Mouse (Mus musculus) kidney, embryonic 15.5 days (tissue): ENCODE measurements around the gene Asb8. TPM values are rescaled to one million over a fixed set of nuclear protein-coding genes. Genes with fewer than 3 reads are reported as not detected.

ENCODE experiments used
- ATAC-seq: fragments of 200-750 bp; cut with Nextera tagmentation; replicated peaks from 2 replicates; pipeline ENCODE4 v1.8.0; 2017; ENCODE audit warnings: moderate TSS enrichment; ENCODE audit not compliant: low FRiP score
- H3K27ac ChIP-seq: fragments of 300-500 bp; sonication (generic); 2 replicates; pipeline ENCODE4 v1.5.1; 2015; ENCODE audit warnings: mild to moderate bottlenecking, inconsistent platforms
- H3K27me3 ChIP-seq: fragments of 300-500 bp; sonication (generic); 2 replicates; pipeline ENCODE4 v1.6.1; 2015; ENCODE audit warnings: inconsistent platforms
- H3K36me3 ChIP-seq: fragments of 300-500 bp; sonication (generic); 2 replicates; pipeline ENCODE4 v1.6.1; 2015; ENCODE audit warnings: inconsistent platforms
- H3K4me1 ChIP-seq: fragments of 300-500 bp; sonication (generic); 2 replicates; pipeline ENCODE4 v1.6.1; 2015; ENCODE audit warnings: inconsistent platforms
- H3K4me2 ChIP-seq: fragments of 300-500 bp; sonication (generic); 2 replicates; pipeline ENCODE4 v1.6.1; 2015; ENCODE audit warnings: moderate library complexity, mild to moderate bottlenecking, inconsistent platforms
- H3K4me3 ChIP-seq: fragments of 300-500 bp; sonication (generic); replicated peaks from 2 replicates; pipeline ENCODE4 v1.5.1; 2015; ENCODE audit warnings: mild to moderate bottlenecking, inconsistent platforms
- H3K9ac ChIP-seq: fragments of 300-500 bp; sonication (generic); 2 replicates; pipeline ENCODE4 v1.6.1; 2015; ENCODE audit warnings: mild to moderate bottlenecking, inconsistent platforms
- H3K9me3 ChIP-seq: fragments of 300-500 bp; sonication (generic); replicated peaks from 2 replicates; pipeline ENCODE4 v1.6.1; 2016; ENCODE audit warnings: inconsistent platforms
- WGBS: fragments of 180-500 bp; shearing (Covaris S2); methylation state at CpG from one replicate; pipeline ENCODE4 v1.1.7; 2015; ENCODE audit warnings: mixed read lengths; 5-methylcytosine and 5-hydroxymethylcytosine counted together
- polyA plus RNA-seq: library from polyadenylated mRNA; unstranded; fragments of >200 nt; fragmentation: Nextera tagmentation; extraction: Ambion mirVana; gene quantifications from 2 replicates; pipeline ENCODE4 v1.2.1, GENCODE M21; 2015

The Asb8 gene
- polyA plus RNA-seq, 1 experiment from 2014 or later = 47.4 TPM

DNA sequence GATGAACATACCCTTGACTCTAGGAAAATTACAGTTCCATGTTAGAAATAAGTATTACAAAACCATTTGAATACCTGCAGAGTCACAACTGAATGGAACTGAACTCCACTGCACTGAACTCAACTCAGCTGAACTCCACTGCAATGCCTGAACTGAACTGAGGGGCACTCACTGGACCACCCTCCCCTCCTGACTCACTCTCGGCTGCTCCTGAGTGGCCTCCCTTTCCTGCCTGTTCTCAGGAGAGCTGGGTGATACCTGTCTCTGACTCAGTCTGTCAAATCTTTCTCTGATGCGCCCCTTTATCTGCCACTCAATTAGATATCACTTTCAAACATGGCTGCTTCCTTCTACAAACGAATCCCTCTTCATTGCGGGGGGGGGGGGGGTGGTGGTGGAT lies 11.3 kb downstream of the Asb8 start:
- no peak overlapping the region for H3K9ac ChIP-seq
- 70% methylated on average over 4 of the region's 4 CpGs for WGBS
- H3K4me1 ChIP-seq = 0 out of 2 replicates have a peak, but pooled peaks cover 2% of the 10 kb centered on the region
- H3K9me3 ChIP-seq = no peaks in the 10 kb centered on the region
- H3K4me3 ChIP-seq = no peak overlapping the region
- no peaks in the 10 kb centered on the region for H3K36me3 ChIP-seq
- ATAC-seq = no peak
- H3K27me3 ChIP-seq = no peaks in the 10 kb centered on the region
- no peak overlapping the region for H3K27ac ChIP-seq
- H3K4me2 ChIP-seq = no peak overlapping the region

DNA sequence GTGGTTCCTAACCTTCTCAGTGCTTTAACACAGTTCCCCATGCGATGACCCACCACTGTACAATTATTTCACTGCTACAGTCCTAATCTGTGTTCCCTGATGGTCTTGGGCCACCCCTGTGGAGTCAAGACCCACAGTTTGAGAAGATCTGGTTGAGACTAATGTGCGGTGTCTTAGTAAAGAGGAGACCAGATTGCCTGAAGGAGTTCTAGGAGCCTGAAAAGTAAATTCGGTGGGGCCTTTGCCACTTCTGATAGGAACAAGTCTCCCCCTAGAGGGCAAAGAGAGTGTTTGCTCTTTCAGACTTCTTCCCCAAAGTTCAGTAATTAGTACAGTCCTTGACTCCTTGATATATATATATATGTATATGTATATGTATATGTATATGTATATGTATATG lies 11.8 kb downstream of the Asb8 start:
- no peak overlapping the region for H3K9ac ChIP-seq
- H3K27me3 ChIP-seq = no peaks in the 10 kb centered on the region
- no peaks in the 10 kb centered on the region for H3K36me3 ChIP-seq
- H3K9me3 ChIP-seq = no peaks in the 10 kb centered on the region
- ATAC-seq = no peak
- H3K27ac ChIP-seq = no peak overlapping the region
- H3K4me1 ChIP-seq = 0 out of 2 replicates have a peak, but pooled peaks cover 6% of the 10 kb centered on the region
- 25% methylated on average over 3 of the region's 3 CpGs for WGBS
- no peak overlapping the region for H3K4me2 ChIP-seq
- no peak overlapping the region for H3K4me3 ChIP-seq

DNA sequence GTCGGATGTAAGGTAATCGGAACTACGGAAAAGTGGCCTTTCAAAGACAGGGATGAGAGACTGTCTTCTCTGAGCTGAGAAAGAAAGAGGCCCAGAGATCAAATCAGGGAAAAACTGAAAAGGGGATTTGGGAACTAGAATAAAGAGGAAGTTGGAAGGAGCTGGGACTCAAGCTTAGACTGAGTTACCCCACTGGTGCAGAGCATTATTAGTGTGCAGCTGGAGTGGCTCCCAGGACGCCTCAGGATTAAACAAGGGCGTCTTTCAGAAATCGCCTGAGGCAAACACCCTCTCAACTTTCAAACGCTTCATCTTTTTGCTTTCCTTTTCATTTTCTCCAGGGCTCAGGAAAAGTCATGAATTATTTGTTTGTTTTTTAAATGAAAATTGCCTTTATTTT lies 12.5 kb downstream of the Asb8 start:
- 78% methylated on average over 7 of the region's 7 CpGs for WGBS
- no peak overlapping the region for H3K4me3 ChIP-seq
- H3K4me2 ChIP-seq = no peak overlapping the region
- H3K36me3 ChIP-seq = no peaks in the 10 kb centered on the region
- H3K27ac ChIP-seq = no peak overlapping the region
- H3K4me1 ChIP-seq = 0 out of 2 replicates have a peak, but pooled peaks cover 6% of the 10 kb centered on the region
- no peak overlapping the region for H3K9ac ChIP-seq
- no peak for ATAC-seq
- H3K9me3 ChIP-seq = no peaks in the 10 kb centered on the region
- H3K27me3 ChIP-seq = no peaks in the 10 kb centered on the region

DNA sequence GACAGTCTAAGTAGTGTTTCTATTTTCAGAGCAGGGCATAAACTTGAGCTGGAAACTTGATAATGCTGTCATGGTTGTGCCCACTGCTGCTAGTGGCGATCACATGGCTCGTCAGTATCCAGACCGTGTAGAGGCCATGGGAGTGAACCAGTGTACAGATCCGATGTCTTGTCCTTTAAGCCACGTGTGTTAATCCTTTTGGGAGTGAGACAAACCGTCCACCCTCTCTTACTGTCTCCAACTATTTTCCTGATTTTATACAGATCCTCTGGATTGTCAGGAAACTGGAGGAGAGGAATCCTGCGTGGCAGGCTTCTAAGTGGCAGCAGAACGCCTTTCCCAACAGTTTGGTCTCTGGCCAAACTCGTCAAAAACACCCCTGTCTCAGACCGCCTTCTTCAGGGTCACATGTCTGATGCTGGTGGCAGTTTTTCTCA lies 16.2 kb downstream of the Asb8 start:
- H3K27me3 ChIP-seq = no peaks in the 10 kb centered on the region

DNA sequence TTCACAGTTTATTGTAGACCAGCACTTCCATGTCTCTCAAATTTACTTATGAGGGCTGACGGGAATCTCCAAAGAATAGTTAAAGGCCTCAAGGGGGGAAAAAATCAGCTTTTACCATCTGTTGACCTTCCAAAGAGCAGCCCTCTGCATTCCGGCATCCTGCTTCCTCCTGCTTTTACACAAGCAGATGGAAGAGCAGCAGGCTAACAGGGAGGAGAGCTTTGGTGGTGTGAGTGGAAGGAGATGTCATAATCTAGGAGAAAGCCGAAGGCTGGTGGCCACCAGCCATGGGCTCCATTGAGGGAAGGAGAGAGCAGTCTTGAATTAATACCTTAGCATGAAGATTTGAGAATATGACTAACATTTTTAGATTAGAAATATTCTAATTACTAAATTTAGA lies 17.1 kb downstream of the Asb8 start:
- Histone ChIP-seq H3K4me2 (no peak overlapping the region), H3K4me1 (peaks cover 21% of the 10 kb centered on the region), H3K27ac (0 out of 2 replicates have a peak overlapping the region, but pooled peaks have one; percentile 23), H3K4me3 (no peak overlapping the region), H3K9me3 (no peaks in the 10 kb centered on the region), H3K27me3 (no peaks in the 10 kb centered on the region), H3K36me3 (no peaks in the 10 kb centered on the region), H3K9ac (no peak overlapping the region)
- ATAC-seq = no peak
- WGBS = 67% methylated on average over 3 of the region's 3 CpGs

More for the DNA sequence above, 16.2 kb downstream of the Asb8 start:
- Histone ChIP-seq H3K9ac (no peak overlapping the region), H3K4me3 (no peak overlapping the region), H3K36me3 (no peaks in the 10 kb centered on the region), H3K9me3 (no peaks in the 10 kb centered on the region), H3K4me1 (peaks cover 19% of the 10 kb centered on the region), H3K27ac (peak overlapping the region; percentile 65), H3K4me2 (no peak overlapping the region)
- peak; percentile 45; the same call in 1 of the 2 replicates for ATAC-seq
- WGBS = 46% methylated on average over 10 of the region's 10 CpGs

DNA sequence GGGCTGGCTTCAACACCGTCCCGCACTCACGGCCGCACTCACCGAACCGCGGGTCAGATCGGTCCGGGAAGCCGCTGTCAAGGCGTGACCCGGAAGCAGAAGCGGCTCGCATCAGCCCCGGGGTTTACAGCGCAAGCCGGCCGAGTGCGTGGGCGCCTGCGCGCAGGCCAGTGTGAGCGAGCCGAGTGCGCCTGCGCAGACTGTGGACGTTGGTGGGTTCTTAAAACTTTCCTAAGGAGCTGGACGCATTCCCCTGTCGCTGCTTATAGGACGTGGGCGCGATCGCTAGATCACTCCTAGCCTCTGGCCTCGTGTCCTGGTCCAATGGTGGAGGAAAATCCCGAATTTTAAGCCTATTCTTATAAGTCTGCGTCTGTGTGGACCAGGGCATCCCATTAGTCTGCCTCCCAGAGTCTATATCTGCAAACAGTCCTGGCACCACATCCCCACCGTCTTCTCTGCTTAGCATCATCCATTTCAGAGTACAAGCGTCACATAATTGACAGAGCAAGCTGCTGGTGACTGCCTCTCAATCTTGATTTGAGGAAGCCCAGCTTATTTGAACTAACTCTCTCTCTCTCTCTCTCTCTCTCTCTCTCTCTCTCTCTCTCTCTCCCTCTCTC lies 19.8 kb downstream of the Asb8 start:
- Histone ChIP-seq H3K4me1 (peaks cover 21% of the 10 kb centered on the region), H3K4me2 (peak overlapping the region; percentile 86), H3K4me3 (peak overlapping the region; percentile 84), H3K9ac (peak overlapping the region; percentile 93), H3K9me3 (no peaks in the 10 kb centered on the region), H3K36me3 (peaks cover 14% of the 10 kb centered on the region), H3K27ac (peak overlapping the region; percentile 84), H3K27me3 (no peaks in the 10 kb centered on the region)
- ATAC-seq = peak; percentile 95
- WGBS = 1% methylated on average over 38 of the region's 38 CpGs

DNA sequence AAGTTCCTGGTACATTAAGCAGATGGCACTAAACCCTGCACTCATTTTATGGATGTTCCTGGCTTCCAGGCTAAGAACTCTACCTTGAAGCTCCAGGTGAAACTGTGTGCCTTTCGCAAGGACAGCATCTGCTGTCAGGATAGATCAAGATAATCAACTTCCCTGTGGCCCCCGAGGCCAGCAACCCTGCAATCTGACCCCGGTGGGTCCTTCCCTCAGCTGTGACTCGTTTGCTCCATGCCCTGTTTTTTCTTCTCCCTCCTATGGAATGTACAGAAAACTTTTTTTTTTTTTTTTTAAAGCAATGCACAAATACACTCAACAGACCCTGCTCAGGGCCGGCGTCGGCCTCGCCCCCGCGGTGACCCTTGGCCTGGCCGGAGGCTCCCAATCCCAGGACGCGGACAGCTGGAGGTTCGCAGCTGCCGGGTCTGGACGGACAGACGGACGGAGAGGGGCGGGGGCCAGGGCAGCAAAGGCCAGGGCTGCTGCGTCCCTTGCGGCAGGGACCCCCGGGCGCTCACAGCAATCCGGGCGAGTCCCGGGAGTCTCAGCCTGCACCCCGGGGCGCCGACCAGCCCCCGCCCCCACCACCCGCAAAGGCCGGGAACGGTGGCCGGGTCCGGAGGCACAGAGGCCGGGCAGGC lies 20.4 kb downstream of the Asb8 start:
- Histone ChIP-seq H3K27ac (peak overlapping the region; percentile 84), H3K4me1 (peaks cover 21% of the 10 kb centered on the region), H3K27me3 (no peaks in the 10 kb centered on the region), H3K4me2 (peak overlapping the region; percentile 86), H3K36me3 (peaks cover 21% of the 10 kb centered on the region), H3K9me3 (no peaks in the 10 kb centered on the region), H3K4me3 (peak overlapping the region; percentile 84), H3K9ac (peak overlapping the region; percentile 93)
- peak; percentile 68 for ATAC-seq
- WGBS = under 1% methylated on average over 36 of the region's 36 CpGs

DNA sequence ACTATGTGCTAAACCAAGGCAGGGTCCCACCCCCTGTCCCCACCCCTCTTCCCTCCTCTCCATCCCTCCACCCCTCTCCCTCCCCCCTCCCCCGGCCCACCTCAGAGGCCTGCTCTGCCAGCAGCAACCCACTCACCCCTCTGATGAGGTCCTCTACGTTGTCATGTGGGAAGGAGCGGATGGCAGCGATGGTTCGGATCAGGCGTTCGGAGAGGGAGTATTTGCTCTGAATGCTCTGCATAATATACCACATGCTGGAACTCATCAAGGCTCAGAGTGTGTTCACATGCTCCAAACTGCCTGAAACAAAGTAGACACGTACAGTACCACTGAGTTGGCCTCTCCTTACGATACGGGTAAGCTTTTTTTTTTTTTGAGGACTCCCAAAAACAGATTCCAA lies 22.9 kb downstream of the Asb8 start:
- no peaks in the 10 kb centered on the region for H3K27me3 ChIP-seq
- no peak overlapping the region for H3K4me3 ChIP-seq
- no peaks in the 10 kb centered on the region for H3K9me3 ChIP-seq
- WGBS = 86% methylated on average over 9 of the region's 10 CpGs
- no peak overlapping the region for H3K9ac ChIP-seq
- ATAC-seq = no peak
- no peak overlapping the region for H3K27ac ChIP-seq
- peaks cover 43% of the 10 kb centered on the region for H3K36me3 ChIP-seq
- peaks cover 21% of the 10 kb centered on the region for H3K4me1 ChIP-seq
- no peak overlapping the region for H3K4me2 ChIP-seq

DNA sequence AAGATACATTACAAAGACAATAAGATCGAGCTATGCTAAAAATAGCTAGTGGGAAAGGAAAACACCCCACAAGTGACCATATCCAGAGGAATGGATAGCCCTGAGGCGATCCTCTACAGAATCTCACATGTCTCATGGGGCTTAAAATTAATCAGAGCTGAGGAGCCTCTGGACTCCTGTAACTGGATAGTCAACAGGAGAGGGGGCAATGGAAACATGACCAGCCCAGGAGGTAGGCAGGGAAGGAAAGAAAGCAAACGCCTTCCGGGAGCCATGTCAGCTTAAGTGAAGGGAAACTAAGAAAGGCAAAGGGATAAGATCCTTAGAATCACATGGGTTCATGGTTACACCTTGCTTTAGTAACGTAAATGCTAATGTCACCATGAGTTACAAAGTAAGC lies 24.6 kb downstream of the Asb8 start:
- H3K4me1 ChIP-seq = peaks cover 20% of the 10 kb centered on the region
- peaks cover 60% of the 10 kb centered on the region for H3K36me3 ChIP-seq
- ATAC-seq = no peak
- H3K27me3 ChIP-seq = no peaks in the 10 kb centered on the region
- no peaks in the 10 kb centered on the region for H3K9me3 ChIP-seq
- 54% methylated on average over 5 of the region's 5 CpGs for WGBS
- no peak overlapping the region for H3K4me3 ChIP-seq
- H3K27ac ChIP-seq = peak overlapping the region; percentile 41; the same call in 1 of the 2 replicates
- no peak overlapping the region for H3K4me2 ChIP-seq
- no peak overlapping the region for H3K9ac ChIP-seq

DNA sequence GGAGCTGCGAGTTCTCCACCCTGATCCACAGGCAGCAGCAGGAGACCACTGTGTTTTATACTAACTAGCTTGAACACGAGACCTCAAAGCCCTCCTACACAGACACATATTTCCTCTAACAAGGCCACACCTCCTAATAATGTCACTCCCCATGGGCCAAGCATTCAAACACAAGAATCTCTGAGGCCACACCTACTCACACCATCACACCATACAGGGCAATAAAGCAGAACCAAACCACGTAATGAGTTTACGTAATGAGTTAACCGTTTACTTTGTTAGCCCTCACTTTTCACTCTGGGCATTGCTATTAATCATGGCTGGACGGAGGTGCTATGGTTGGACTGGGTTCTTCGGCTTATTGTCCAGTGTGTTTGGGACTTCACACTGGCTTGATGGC lies 25.7 kb downstream of the Asb8 start:
- Histone ChIP-seq H3K4me1 (peaks cover 14% of the 10 kb centered on the region), H3K27ac (peak overlapping the region; percentile 37; the same call in 1 of the 2 replicates), H3K27me3 (no peaks in the 10 kb centered on the region), H3K4me2 (no peak overlapping the region), H3K36me3 (peaks cover 70% of the 10 kb centered on the region), H3K4me3 (no peak overlapping the region), H3K9ac (no peak overlapping the region), H3K9me3 (no peaks in the 10 kb centered on the region)
- 55% methylated on average over 7 of the region's 7 CpGs for WGBS
- 0 out of 2 replicates have a peak, but pooled peaks have one; percentile 43 for ATAC-seq

DNA sequence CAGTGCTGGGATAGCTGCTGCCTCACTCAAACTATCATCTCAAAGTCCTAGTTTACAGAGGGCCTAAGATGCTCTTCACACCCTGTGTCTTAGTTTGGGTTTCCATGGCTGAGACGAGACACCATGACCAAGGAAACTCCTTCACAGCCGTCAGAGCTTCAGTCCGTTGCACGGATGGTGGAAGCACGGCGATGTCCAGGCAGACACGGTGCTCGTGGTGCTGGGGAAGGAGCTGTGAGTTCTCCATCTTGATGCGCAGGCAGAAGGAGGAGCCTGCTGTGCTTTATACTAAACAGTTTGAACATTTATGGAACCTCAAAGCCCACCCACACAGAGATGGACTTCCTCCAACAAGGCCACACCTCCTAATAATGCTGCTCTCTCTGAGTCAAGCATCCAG lies 28.6 kb downstream of the Asb8 start:
- H3K4me1 ChIP-seq = peaks cover 7% of the 10 kb centered on the region; the same call in 1 of the 2 replicates
- H3K4me3 ChIP-seq = no peak overlapping the region
- H3K9ac ChIP-seq = no peak overlapping the region
- 92% methylated on average over 9 of the region's 9 CpGs for WGBS
- peaks cover 95% of the 10 kb centered on the region for H3K36me3 ChIP-seq
- no peaks in the 10 kb centered on the region for H3K27me3 ChIP-seq
- H3K9me3 ChIP-seq = no peaks in the 10 kb centered on the region
- ATAC-seq = no peak
- H3K27ac ChIP-seq = no peak overlapping the region
- H3K4me2 ChIP-seq = no peak overlapping the region

DNA sequence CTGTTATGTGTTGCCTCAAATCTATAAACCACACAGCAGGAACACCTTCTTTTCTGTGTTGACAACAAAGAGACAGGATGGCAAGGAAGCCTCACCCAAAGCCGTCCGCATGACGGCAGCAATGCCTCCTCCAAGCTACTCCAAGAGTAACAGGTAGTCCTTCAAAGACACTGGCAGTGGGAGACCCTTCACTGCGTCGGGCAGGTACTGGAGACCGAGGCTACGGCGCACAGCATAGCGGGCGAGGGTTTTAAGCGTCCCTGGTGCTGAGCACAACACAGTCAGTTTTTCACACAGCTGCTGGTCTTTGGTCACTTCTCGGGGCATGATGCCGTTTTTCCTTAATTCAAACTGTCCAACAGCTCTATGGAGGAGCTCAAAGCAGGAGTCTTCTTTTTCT lies 29.8 kb downstream of the Asb8 start:
- H3K9me3 ChIP-seq = no peaks in the 10 kb centered on the region
- no peak overlapping the region for H3K4me3 ChIP-seq
- H3K9ac ChIP-seq = no peak overlapping the region
- H3K4me1 ChIP-seq = peaks cover 7% of the 10 kb centered on the region; the same call in 1 of the 2 replicates
- peaks cover 97% of the 10 kb centered on the region for H3K36me3 ChIP-seq
- no peak overlapping the region for H3K4me2 ChIP-seq
- H3K27ac ChIP-seq = no peak overlapping the region
- H3K27me3 ChIP-seq = no peaks in the 10 kb centered on the region
- 95% methylated on average over 13 of the region's 13 CpGs for WGBS
- ATAC-seq = no peak
